Mouse (Mus musculus) ES-Bruce4 (cell line): ENCODE measurements around the gene Umad1.

Experiments used
- CTCF ChIP-seq: IDR thresholded peaks from one replicate; pipeline ENCODE4 v1.8.1; 2011; ENCODE audit warnings: low read depth, low read length
- POLR2A ChIP-seq: IDR thresholded peaks from one replicate; pipeline ENCODE4 v1.8.1; 2011; ENCODE audit warnings: low read length; ENCODE audit not compliant: insufficient read depth

DNA sequence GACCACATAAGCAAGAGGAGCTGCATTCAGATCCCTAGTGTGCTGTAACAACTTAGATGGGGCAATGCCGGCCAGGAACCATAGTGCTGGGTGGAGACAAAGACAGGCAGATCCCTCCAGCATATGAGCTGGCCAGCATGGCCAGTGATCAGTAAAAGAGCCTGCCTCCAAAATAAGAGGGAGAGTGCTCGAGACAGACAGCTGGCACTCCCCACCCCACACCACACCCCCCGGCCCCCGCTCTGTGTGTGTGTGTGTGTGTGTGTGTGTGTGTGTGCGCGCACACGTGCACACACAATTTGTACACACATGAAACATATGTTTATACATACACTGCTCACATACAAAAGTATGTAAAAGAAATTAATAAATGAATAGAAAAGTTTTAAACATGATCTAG, 138.2 kb downstream of the Umad1 start:
- TF ChIP-seq CTCF (no peak), POLR2A (no peak)
